Mouse (Mus musculus) CH12.LX (cell line): ENCODE data around the gene Gm9376. TPM values are rescaled to one million over a fixed set of nuclear protein-coding genes. Genes with fewer than 3 reads are reported as not detected.

ENCODE experiments used
- DNase-seq: peaks from one replicate; pipeline ENCODE4 v3.0.0-alpha.2; 2013; ENCODE audit errors: extremely low read depth
- H3K27ac ChIP-seq: 2 replicates; pipeline ENCODE4 v1.5.1; 2012; ENCODE audit warnings: low read depth, mild to moderate bottlenecking, control low read depth, moderate library complexity; ENCODE audit not compliant: insufficient read depth
- H3K27me3 ChIP-seq: replicated peaks from 2 replicates; pipeline ENCODE3; 2012; ENCODE audit warnings: inconsistent platforms
- H3K36me3 ChIP-seq, 2 experiments: replicated peaks in 1 of 2; 2 replicates each; pipeline versions ENCODE3 to v1.6.1; 2012; ENCODE audit warnings: inconsistent platforms in 1 of 2, low read length in 1 of 2, mild to moderate bottlenecking in 1 of 2, mixed read lengths in 1 of 2, moderate library complexity in 1 of 2; ENCODE audit not compliant: control insufficient read depth in 1 of 2, insufficient read depth in 1 of 2
- H3K4me1 ChIP-seq, 2 experiments: 2 replicates each; pipeline ENCODE4 v1.6.1; 2012; ENCODE audit warnings: inconsistent platforms in 1 of 2, moderate library complexity in 1 of 2; ENCODE audit not compliant: insufficient read depth in 2 of 2, control insufficient read depth in 1 of 2
- H3K4me2 ChIP-seq: 2 replicates; pipeline ENCODE4 v1.6.1; 2012; ENCODE audit warnings: low read depth, mild to moderate bottlenecking, control low read depth; ENCODE audit not compliant: poor library complexity, insufficient read depth, severe bottlenecking
- H3K4me3 ChIP-seq, 3 experiments: fragments of 150-350 bp in 1 of 3; sonication (generic) in 1 of 3; replicated peaks in 1 of 3; 2 replicates each; pipeline versions ENCODE3 to v1.5.1; 2011 to 2012; ENCODE audit warnings: low read depth in 2 of 3, low read length in 2 of 3, mild to moderate bottlenecking in 2 of 3, moderate library complexity in 2 of 3, control low read depth in 1 of 3, improper control_type of control experiment in 1 of 3, inconsistent platforms in 1 of 3, mixed read lengths in 1 of 3; ENCODE audit not compliant: poor library complexity in 1 of 3
- H3K79me2 ChIP-seq: replicated peaks from 2 replicates; pipeline ENCODE4 v1.6.1; 2012; ENCODE audit warnings: mild to moderate bottlenecking, moderate library complexity; ENCODE audit not compliant: control insufficient read depth, poor library complexity, insufficient read depth, severe bottlenecking; ENCODE audit errors: extremely low read depth
- H3K9ac ChIP-seq: 2 replicates; pipeline ENCODE4 v1.6.1; 2012; ENCODE audit warnings: low read depth, mild to moderate bottlenecking, control low read depth, moderate library complexity; ENCODE audit not compliant: insufficient read depth
- H3K9me3 ChIP-seq: replicated peaks from 2 replicates; pipeline ENCODE3; 2012; ENCODE audit warnings: low read length, inconsistent platforms, mixed read lengths
- BHLHE40 ChIP-seq: IDR thresholded peaks from 2 replicates; pipeline ENCODE4 v1.6.1; 2011; ENCODE audit warnings: mild to moderate bottlenecking, low read depth, low read length, improper control_type of control experiment
- CHD2 ChIP-seq: IDR thresholded peaks from 2 replicates; pipeline ENCODE4 v1.6.1; 2011; ENCODE audit warnings: low read length, improper control_type of control experiment
- CTCF ChIP-seq, 2 experiments: IDR thresholded peaks in 1 of 2; conservative IDR thresholded peaks in 1 of 2; 2 replicates each; pipeline ENCODE4 v1.5.1; 2011 to 2012; ENCODE audit warnings: low read depth in 2 of 2, low read length in 2 of 2, improper control_type of control experiment in 1 of 2, inconsistent platforms in 1 of 2, mild to moderate bottlenecking in 1 of 2, moderate library complexity in 1 of 2
- E2F4 ChIP-seq: IDR thresholded peaks from 2 replicates; pipeline ENCODE4 v1.6.1; 2011; ENCODE audit warnings: low read depth, low read length, improper control_type of control experiment; ENCODE audit not compliant: insufficient replicate concordance
- ELF1 ChIP-seq: IDR thresholded peaks from 2 replicates; pipeline ENCODE4 v1.6.1; 2014; ENCODE audit warnings: low read depth, mild to moderate bottlenecking, inconsistent platforms, low read length, improper control_type of control experiment
- EP300 ChIP-seq: IDR thresholded peaks from 2 replicates; pipeline ENCODE4 v1.6.1; 2011; ENCODE audit warnings: low read length, improper control_type of control experiment
- ETS1 ChIP-seq: conservative IDR thresholded peaks from 2 replicates; pipeline ENCODE4 v1.6.1; 2012; ENCODE audit warnings: low read depth, mild to moderate bottlenecking, inconsistent platforms, low read length, improper control_type of control experiment, moderate library complexity
- GABPA ChIP-seq: IDR thresholded peaks from 2 replicates; pipeline ENCODE4 v1.6.1; 2012; ENCODE audit warnings: low read depth, low read length, improper control_type of control experiment, inconsistent platforms; ENCODE audit not compliant: insufficient replicate concordance
- HCFC1 ChIP-seq: IDR thresholded peaks from 2 replicates; pipeline ENCODE4 v1.6.1; 2012; ENCODE audit warnings: low read depth, mild to moderate bottlenecking, inconsistent platforms, low read length, improper control_type of control experiment
- JUN ChIP-seq: IDR thresholded peaks from 2 replicates; pipeline ENCODE4 v1.6.1; 2011; ENCODE audit warnings: low read depth, mild to moderate bottlenecking, low read length, improper control_type of control experiment, moderate library complexity; ENCODE audit not compliant: insufficient read depth
- KAT2A ChIP-seq: IDR thresholded peaks from 2 replicates; pipeline ENCODE4 v1.6.1; 2012; ENCODE audit warnings: low read length, improper control_type of control experiment, inconsistent platforms; ENCODE audit not compliant: insufficient replicate concordance
- MAX ChIP-seq: IDR thresholded peaks from 2 replicates; pipeline ENCODE4 v1.6.1; 2011; ENCODE audit warnings: low read length, improper control_type of control experiment
- MAZ ChIP-seq: IDR thresholded peaks from 2 replicates; pipeline ENCODE4 v1.6.1; 2012; ENCODE audit warnings: low read depth, mild to moderate bottlenecking, inconsistent platforms, low read length, improper control_type of control experiment, moderate library complexity
- MYC ChIP-seq: IDR thresholded peaks from 2 replicates; pipeline ENCODE4 v1.6.1; 2011; ENCODE audit warnings: low read depth, mild to moderate bottlenecking, improper control_type of control experiment, low read length
- NELFE ChIP-seq: IDR thresholded peaks from 2 replicates; pipeline ENCODE4 v1.6.1; 2011; ENCODE audit warnings: low read depth, low read length, improper control_type of control experiment
- PAX5 ChIP-seq: IDR thresholded peaks from 2 replicates; pipeline ENCODE4 v1.6.1; 2012; ENCODE audit warnings: low read length, inconsistent platforms, mixed read lengths
- POLR2A ChIP-seq: IDR thresholded peaks from 2 replicates; pipeline ENCODE4 v1.6.1; 2011; ENCODE audit warnings: low read depth, mild to moderate bottlenecking, improper control_type of control experiment, low read length
- POLR2AphosphoS2 ChIP-seq: IDR thresholded peaks from 2 replicates; pipeline ENCODE4 v1.6.1; 2011; ENCODE audit warnings: low read depth, low read length, improper control_type of control experiment
- RAD21 ChIP-seq: IDR thresholded peaks from 2 replicates; pipeline ENCODE4 v1.6.1; 2011; ENCODE audit warnings: low read depth, mild to moderate bottlenecking, low read length, improper control_type of control experiment, moderate library complexity
- SMC3 ChIP-seq: IDR thresholded peaks from 2 replicates; pipeline ENCODE4 v1.6.1; 2011; ENCODE audit warnings: low read depth, low read length, improper control_type of control experiment
- TBP ChIP-seq: conservative IDR thresholded peaks from 2 replicates; pipeline ENCODE4 v1.6.1; 2011; ENCODE audit warnings: low read depth, low read length, improper control_type of control experiment
- TCF12 ChIP-seq: IDR thresholded peaks from 2 replicates; pipeline ENCODE4 v1.6.1; 2014; ENCODE audit warnings: low read depth, mild to moderate bottlenecking, inconsistent platforms, low read length, improper control_type of control experiment
- UBTF ChIP-seq: IDR thresholded peaks from 2 replicates; pipeline ENCODE4 v1.6.1; 2012; ENCODE audit warnings: low read depth, mild to moderate bottlenecking, inconsistent platforms, low read length, improper control_type of control experiment, moderate library complexity
- ZMIZ1 ChIP-seq: IDR thresholded peaks from 2 replicates; pipeline ENCODE4 v1.6.1; 2012; ENCODE audit warnings: low read depth, mild to moderate bottlenecking, inconsistent platforms, low read length, improper control_type of control experiment
- dilution Hi-C: fragments of 300-500 bp; cut with MboI; formaldehyde crosslinking; loops from 2 replicates; pipeline ENCODE4 v1.14.3; 2020; ENCODE audit warnings: low sequenced_read_pairs; ENCODE audit not compliant: extremely low pct_unique_long_range_greater_than_20kb, extremely low pct_ligation_motif_present
- in situ Hi-C: fragments of 300-500 bp; cut with MboI; formaldehyde crosslinking; loops from 3 replicates; pipeline ENCODE4 v1.14.3; 2019; ENCODE audit warnings: low sequenced_read_pairs, low pct_ligation_motif_present, low pct_unique_long_range_greater_than_20kb, mixed read lengths
- polyA plus RNA-seq: library from polyadenylated mRNA; unstranded; fragments of >175 nt; gene quantifications from 2 replicates; pipeline ENCODE4 v1.2.1, GENCODE M21; 2012; ENCODE audit warnings: low read depth; ENCODE audit not compliant: insufficient read length
- total RNA-seq, 2 experiments: library from RNA; depleted of rRNA; stranded (reverse); fragments of 300-350 nt in 1 of 2; fragments of >200 nt in 1 of 2; gene quantifications; 2 replicates each; pipeline ENCODE4 v1.2.3; 2012 to 2014

The Gm9376 gene
- total and polyA plus RNA-seq, 3 experiments: not detected

- Histone ChIP-seq H3K9me3 (peaks cover 5% of the 10 kb centered on the region), H3K4me2 (no peak overlapping the region), H3K4me3 (no peak overlapping the region), H3K4me1 (no peaks in the 10 kb centered on the region), H3K36me3 (no peaks in the 10 kb centered on the region), H3K79me2 (no peaks in the 10 kb centered on the region), H3K27ac (no peak overlapping the region), H3K27me3 (no peaks in the 10 kb centered on the region), H3K9ac (no peak overlapping the region)
- dilution Hi-C loops (no loop called here), in situ Hi-C loops (no loop called here)
- DNase-seq: no peak
- TF ChIP-seq NELFE (no peak), TBP (no peak), MYC (no peak), SMC3 (no peak), BHLHE40 (no peak), TCF12 (no peak), JUN (no peak)
Observed at GRCm38 (mm10) chr14:118282272-118282671, 15.5 kb downstream of the Gm9376 start.

GRCm38 (mm10) chr14:118282917-118283316 lies 16.2 kb downstream of the Gm9376 start:
- no peak overlapping the region for H3K27ac ChIP-seq
- no peak for DNase-seq
- in situ Hi-C loops (no loop called here), dilution Hi-C loops (no loop called here)
- TF ChIP-seq PAX5: no peak
- no peak for TF ChIP-seq MYC
- TF ChIP-seq HCFC1: no peak
- no peak for TF ChIP-seq CTCF (conservative IDR thresholded peaks at IDR 0.05 in 1 of 2, IDR thresholded peaks at IDR 0.05 in 1 of 2; ENCODE audit: low read depth in 2 of 2, low read length in 2 of 2)
- TF ChIP-seq GABPA: no peak
- TF ChIP-seq CHD2: no peak
- no peak for TF ChIP-seq E2F4
- TF ChIP-seq RAD21: no peak
- no peak for TF ChIP-seq ETS1
- TF ChIP-seq POLR2A: no peak
- no peak for TF ChIP-seq MAX
- no peak for TF ChIP-seq ZMIZ1
- no peak for TF ChIP-seq EP300
- TF ChIP-seq UBTF: no peak
- TF ChIP-seq POLR2AphosphoS2: no peak
- TF ChIP-seq ELF1: no peak
- no peak for TF ChIP-seq KAT2A
- no peak for TF ChIP-seq MAZ
- H3K9ac ChIP-seq: no peak overlapping the region
- no peaks in the 10 kb centered on the region for H3K36me3 ChIP-seq
- H3K4me2 ChIP-seq: no peak overlapping the region
- H3K4me1 ChIP-seq: no peaks in the 10 kb centered on the region
- H3K79me2 ChIP-seq: no peaks in the 10 kb centered on the region
- peaks cover 5% of the 10 kb centered on the region for H3K9me3 ChIP-seq
- H3K4me3 ChIP-seq: no peak overlapping the region
- H3K27me3 ChIP-seq: no peaks in the 10 kb centered on the region
